Mouse (Mus musculus) inflammation-experienced regulatory T-cells, adult 6 months (primary cell): Measurements from ENCODE around the gene Cdc42ep2. TPM values are rescaled to one million over a fixed set of nuclear protein-coding genes. Genes with fewer than 3 reads are reported as not detected.
"Not testable (repeated sequence)": the region's sequence is repeated elsewhere in the genome, so short reads cannot be mapped to it uniquely, and the experiment has no call there.

Experiments used
- ATAC-seq: one replicate; pipeline ENCODE4 v1.8.0; 2017
- polyA plus RNA-seq, 3 experiments: library from polyadenylated mRNA; unstranded; fragments of 100-300 nt; shearing (Covaris generic); gene quantifications; one replicate each; pipeline ENCODE4 v1.2.1; 2017

The Cdc42ep2 gene
- polyA plus RNA-seq, 3 experiments from 2014 or later = 0.32 to 0.52 TPM; not detected in 1

- peak; percentile 91 for ATAC-seq
These were observed 12.3 kb downstream of the Cdc42ep2 start for GRCm38 (mm10) chr19:5912103-5913006.

GRCm38 (mm10) chr19:5911430-5912102 is 13.1 kb downstream of the Cdc42ep2 start:
- ATAC-seq = no peak

GRCm38 (mm10) chr19:5910221-5910620 is 14.4 kb downstream of the Cdc42ep2 start:
- ATAC-seq = no peak

GRCm38 (mm10) chr19:5907275-5907674 is 17.3 kb downstream of the Cdc42ep2 start:
- ATAC-seq = no peak

- ATAC-seq = peak; percentile 100
These were observed 30.5 kb downstream of the Cdc42ep2 start, which contains the start of gene Tigd3 for GRCm38 (mm10) chr19:5894002-5894678. Tigd3 (minus strand) TSS chr19:5894149.

- ATAC-seq = no peak
These were observed 31.2 kb downstream of the Cdc42ep2 start for GRCm38 (mm10) chr19:5893282-5894001.

GRCm38 (mm10) chr19:5892735-5893134 is 31.9 kb downstream of the Cdc42ep2 start:
- ATAC-seq = no peak

- ATAC-seq = no peak
These were observed 32.4 kb downstream of the Cdc42ep2 start for GRCm38 (mm10) chr19:5892262-5892661.

- no peak for ATAC-seq
These were observed 32.9 kb downstream of the Cdc42ep2 start for GRCm38 (mm10) chr19:5891521-5892258.

GRCm38 (mm10) chr19:5889211-5889610 is 35.4 kb downstream of the Cdc42ep2 start:
- no peak for ATAC-seq

GRCm38 (mm10) chr19:5887234-5887815 is 37.3 kb downstream of the Cdc42ep2 start:
- ATAC-seq = no peak

GRCm38 (mm10) chr19:5885838-5886237 is 38.8 kb downstream of the Cdc42ep2 start:
- ATAC-seq = no peak

GRCm38 (mm10) chr19:5883935-5884334 is 40.7 kb downstream of the Cdc42ep2 start:
- no peak for ATAC-seq

- ATAC-seq = not testable (repeated sequence)
These were observed 42.5 kb downstream of the Cdc42ep2 start for GRCm38 (mm10) chr19:5882079-5882478.

- no peak for ATAC-seq
These were observed 43.5 kb downstream of the Cdc42ep2 start for GRCm38 (mm10) chr19:5881155-5881554.

- ATAC-seq = no peak
These were observed 44.9 kb downstream of the Cdc42ep2 start for GRCm38 (mm10) chr19:5879735-5880134.

GRCm38 (mm10) chr19:5878916-5879315 is 45.7 kb downstream of the Cdc42ep2 start:
- ATAC-seq = no peak

GRCm38 (mm10) chr19:5878362-5878722 is 46.3 kb downstream of the Cdc42ep2 start:
- ATAC-seq = peak; percentile 3

- ATAC-seq = peak; percentile 85
These were observed 46.8 kb downstream of the Cdc42ep2 start, which contains the start of gene Slc25a45 for GRCm38 (mm10) chr19:5877618-5878361. Slc25a45 (plus strand) TSS chr19:5877808.

- peak; percentile 71 for ATAC-seq
These were observed 49.6 kb downstream of the Cdc42ep2 start, which contains the start of gene Frmd8 for GRCm38 (mm10) chr19:5874969-5875480. Frmd8 (minus strand) TSS chr19:5875274.
